Mouse (Mus musculus) spleen, postnatal 4 days (tissue): ENCODE results near the gene Stim2.

Experiments
- DNase-seq, 2 experiments: peaks; one replicate each; pipeline ENCODE4 v3.0.0; 2022; ENCODE audit warnings: low spot score in 2 of 2

The Stim2 gene

DNA sequence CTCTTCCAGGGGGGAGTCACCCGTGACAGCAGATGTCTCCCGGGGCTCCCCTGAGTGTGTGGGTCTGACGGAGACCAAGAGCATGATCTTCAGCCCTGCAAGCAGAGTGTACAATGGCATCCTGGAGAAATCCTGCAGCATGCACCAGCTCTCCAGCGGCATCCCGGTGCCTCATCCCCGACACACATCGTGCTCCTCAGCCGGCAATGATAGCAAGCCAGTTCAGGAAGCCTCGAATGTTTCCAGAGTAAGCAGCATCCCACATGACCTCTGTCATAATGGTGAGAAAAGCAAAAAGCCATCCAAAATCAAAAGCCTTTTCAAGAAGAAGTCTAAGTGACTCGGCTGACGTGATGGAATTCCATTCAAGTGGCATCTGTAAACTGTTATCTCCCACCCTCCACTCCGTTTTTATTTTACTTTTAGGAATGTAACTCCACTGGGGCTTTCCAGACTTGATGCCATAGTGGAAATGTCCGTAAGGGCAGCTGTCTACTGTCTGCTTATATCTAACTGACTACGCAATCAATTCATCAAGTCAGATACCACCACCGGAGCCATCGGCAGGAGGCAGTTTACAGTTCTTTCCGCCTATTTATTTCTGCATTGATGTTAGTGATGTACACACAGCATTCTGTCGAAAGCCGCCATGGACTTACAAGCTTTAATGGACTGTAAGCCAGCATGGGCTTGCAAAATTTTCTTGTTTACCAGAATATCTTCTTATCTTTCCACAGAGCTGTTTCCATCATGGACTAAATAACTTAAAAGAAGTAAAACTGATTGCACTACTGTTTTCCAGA is 120.3 kb downstream of the Stim2 start:
- no peak for DNase-seq

DNA sequence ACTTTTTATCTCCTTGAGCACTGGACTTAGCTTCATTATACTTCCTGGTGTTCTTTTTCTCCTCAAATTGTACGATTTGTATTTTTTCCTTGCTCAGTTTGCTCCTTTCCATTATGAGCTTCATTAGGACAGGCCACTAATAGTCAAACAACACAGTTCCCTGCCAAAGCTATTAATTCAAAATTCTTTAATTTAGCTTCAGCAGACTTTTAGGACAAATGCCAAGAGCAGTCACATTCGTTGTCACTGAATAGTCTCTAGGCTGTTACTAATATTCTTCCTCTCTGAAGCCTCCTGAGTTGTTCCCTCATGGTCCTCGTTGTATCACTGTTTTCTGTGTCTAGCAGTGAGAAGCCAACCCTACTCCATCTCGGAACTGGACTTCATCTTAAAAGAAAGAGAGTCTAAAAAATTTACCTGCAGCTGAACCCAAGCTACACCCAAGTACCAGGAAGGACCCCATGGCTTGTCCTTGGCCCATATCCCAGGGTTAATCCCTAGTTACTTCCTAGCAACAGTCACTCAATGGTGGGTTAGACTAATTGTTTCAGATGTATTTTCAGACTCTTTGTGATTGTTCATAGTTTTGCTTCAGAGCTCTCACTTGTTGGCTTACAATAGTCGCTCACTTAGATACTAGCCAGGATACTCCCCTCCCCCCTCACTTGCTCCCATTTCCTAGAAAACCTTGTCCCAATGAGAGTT is 149.9 kb downstream of the Stim2 start:
- no peak for DNase-seq

DNA sequence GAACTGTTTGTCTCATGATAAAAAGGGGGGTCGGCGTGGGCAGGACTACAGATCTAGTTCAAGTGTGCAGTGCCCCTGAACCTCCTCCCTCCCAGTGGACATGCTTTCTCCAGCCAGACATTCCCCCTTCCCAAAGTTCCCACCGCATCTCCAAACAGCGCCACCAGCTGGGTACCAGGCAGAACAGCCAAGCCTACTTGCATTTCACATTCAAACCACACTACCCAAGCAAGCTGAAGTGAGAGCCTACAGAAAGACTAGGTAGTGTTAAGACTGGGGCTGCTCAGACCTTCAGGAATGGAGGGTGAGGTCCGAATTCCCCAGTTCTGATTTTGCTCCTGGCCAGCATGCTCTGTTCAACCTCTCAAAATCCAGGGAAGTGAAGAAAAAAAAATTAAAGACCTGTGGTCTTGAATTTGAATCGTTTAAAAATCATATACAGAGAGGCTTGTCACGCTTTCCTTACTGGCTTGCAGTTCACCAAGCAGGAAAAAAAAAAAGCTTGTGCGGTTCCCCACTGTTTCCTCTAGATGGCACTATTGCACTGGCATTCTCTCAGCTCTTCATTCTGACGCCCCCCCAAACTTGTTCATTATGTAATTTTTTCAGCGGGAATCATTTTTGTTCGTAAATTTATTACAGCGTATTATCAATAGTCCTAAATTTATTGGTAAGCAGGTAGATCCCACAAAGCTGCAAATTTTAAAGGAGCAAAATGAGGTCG is 156.4 kb downstream of the Stim2 start:
- no peak for DNase-seq

DNA sequence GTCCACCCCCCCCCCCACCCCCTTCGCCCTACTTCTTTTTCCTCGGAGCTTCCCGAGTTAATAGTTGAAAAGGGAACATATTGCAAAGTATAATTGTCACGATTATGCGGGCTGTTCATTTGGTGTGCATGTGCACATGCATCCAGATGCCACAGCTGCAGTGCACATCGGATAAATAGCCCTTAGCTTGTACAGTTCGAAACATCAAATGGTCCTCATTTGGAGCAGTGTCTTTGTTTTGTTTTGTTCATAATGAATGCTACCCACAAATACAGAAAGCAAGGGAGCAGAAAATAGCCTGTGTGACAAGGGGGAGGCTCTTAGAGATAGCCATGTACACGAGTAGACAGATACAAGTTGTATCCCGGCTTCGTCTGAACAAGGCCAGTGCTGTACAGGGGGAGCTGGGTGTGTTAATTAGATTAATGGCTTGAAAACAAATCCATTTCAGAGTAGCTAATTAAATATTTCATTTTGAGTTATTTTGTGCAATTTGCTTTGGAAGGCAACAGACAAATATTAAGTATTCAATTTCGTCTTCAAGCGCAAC is 157.0 kb downstream of the Stim2 start:
- DNase-seq = no peak

DNA sequence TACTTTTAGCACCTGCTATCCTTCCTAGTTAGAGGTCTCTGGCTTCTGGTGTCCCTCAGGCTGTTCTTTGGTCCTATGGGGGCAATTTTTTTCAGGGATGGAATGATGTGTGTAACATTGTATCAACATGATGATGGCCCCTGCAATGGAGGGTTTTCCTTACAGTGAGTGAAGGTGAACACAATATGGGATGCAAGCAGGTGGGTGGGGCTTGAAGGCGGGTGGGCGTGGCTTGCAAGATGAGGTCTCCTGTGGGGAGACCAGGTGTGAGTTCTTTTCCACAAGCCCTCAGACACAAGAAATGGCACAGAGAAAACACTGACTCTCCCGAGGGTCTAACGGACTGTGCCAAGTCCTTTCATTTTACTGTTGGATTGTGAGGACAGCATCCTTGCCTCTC is 157.6 kb downstream of the Stim2 start:
- DNase-seq = no peak

DNA sequence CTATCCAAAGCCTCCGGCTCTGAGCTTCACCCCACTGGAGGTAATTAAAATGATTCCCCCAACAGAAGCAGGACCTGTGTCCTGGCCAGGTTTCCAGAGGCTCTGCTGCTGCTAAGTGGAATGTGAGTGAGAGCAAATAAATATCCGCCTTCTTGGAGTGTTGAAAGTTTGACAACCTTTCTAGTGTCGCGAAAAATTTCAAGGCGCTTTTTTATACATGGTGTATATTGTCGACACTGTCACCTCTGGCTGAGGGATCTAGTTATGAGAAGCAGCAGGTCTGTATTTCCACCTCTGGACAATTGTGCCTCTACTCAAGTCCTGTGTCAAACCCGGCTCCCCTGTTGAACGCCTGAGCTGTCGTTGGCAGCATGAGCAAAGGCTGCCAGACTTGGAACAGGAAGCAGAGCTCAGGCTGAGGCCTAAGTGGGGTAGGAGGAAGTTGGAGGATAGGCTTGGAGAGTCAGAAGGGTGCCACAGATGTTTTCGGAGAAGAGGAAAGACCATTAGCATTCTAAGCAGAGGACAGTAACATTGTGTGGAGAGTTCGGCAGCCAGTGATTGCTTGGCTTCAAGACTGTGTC is 158.7 kb downstream of the Stim2 start:
- no peak for DNase-seq

DNA sequence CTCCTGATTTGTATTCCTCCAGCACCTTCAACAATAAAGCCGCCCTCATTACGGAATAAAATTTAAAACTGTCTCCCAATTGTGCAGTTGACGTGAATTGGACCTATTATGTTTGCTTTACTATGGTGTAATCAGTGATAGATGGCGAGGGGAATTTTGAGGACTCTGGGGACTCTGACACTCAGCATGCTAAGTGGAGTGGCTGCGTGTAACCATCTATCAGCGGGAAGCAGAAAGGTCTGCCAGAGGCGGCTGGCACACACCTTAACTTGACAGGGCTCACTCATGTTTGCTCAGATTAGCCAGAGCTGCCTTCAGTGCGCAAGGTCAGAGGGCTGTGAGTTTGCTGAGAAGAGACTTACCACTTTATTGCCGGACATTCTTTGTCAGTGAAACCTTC is 159.9 kb downstream of the Stim2 start:
- no peak for DNase-seq

DNA sequence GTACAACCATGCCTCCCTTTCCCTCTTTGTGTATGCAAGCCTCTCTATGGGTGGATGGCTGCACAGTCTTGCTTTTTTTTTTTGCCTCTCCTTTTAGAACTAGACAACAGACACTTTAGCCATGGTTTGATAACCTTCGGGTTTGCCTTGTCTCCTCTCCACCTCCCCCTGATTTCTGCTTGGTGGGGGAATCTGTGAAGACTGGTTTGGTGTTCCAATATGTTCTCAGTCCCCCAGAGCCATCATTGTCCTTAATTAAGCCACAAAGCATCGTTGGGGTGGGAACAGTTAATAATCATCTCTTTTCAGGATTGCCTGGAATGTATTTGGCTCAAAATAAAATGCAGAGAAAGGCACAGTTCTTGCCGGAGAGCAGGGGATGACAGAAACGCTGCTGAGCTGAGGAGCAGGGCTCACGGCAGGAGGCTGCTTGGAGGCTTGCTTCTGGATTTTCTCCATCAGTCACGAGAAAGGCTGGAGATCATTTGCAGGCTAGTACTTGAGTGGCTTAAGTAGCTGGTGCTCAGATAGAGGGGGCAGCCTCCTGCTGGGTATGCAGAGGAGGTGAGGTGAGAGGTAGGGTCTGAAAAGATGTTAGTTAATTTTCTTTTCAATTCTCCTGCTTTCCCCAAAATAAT is 161.0 kb downstream of the Stim2 start:
- DNase-seq = no peak

DNA sequence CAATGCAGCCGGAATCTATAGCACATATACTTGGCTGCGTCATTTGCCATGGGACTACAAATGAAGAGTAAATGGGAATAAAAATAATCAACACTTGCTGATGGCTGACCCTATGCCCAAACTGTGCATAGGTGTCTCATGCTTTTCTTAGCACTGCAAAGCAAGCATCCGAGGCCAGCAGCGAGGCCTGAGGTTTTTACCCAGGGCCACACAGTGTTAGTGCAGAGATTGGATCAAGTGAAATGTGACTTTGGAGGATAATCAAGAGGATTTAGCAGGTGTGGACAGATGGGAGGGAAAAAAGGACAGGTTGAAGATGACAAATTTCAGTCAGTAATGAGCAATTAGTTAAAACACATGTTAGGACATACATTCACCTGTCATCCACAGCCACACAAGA is 162.3 kb downstream of the Stim2 start:
- DNase-seq = no peak

DNA sequence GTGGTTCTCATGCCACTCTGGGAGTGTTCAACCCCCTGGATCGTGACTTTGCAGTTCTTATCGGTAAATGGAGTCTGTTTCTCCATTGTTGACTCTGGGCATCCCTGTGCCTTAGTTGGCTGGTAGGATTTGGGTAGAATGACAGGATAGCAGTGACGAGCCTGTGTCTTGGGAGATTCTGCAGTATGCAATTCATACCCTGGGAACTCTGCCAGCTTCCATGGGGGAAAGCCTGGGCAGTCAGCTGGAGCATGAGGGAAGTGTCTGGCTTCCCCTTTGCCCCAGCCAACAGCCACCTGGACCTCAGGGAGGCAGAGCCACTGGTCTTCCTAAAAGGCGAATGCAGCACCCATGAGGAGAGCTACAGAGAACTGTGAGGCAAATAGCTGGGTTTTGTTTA is 165.6 kb downstream of the Stim2 start:
- no peak for DNase-seq
